Mouse (Mus musculus): ENCODE measurements at regions not wholly inside any gene's neighbourhood (a gene's known extent, or its start where the extent isn't known, plus 50 kb on each side); places are given as distances from the start of the nearest gene placed in this dataset.
"Not testable (repeated sequence)": the region's sequence is repeated elsewhere in the genome, so short reads cannot be mapped to it uniquely, and the experiment has no call there.

GRCm38 (mm10) chr12:45594689-45595088 is 520.2 kb upstream of the Stxbp6 start:
- no peak for DNase-seq (ENCODE audit: low read depth, low spot score)

GRCm38 (mm10) chr12:45590191-45590590 is 515.7 kb upstream of the Stxbp6 start:
- DNase-seq (ENCODE audit: low read depth, low spot score): no peak

GRCm38 (mm10) chr12:45585763-45586162 is 511.3 kb upstream of the Stxbp6 start:
- DNase-seq (ENCODE audit: low read depth, low spot score): no peak

- DNase-seq (ENCODE audit: low read depth, low spot score): no peak
Measured at GRCm38 (mm10) chr12:45563325-45564030, 489.0 kb upstream of the Stxbp6 start.

GRCm38 (mm10) chr12:45562637-45563220 is 488.2 kb upstream of the Stxbp6 start:
- DNase-seq (ENCODE audit: low read depth, low spot score): no peak

GRCm38 (mm10) chr12:45561889-45562288 is 487.4 kb upstream of the Stxbp6 start:
- DNase-seq (ENCODE audit: low read depth, low spot score): no peak

GRCm38 (mm10) chr12:45561362-45561761 is 486.9 kb upstream of the Stxbp6 start:
- DNase-seq (ENCODE audit: low read depth, low spot score): no peak

- not testable (repeated sequence) for DNase-seq (ENCODE audit: low read depth, low spot score)
Measured at GRCm38 (mm10) chr12:45549906-45550305, 475.4 kb upstream of the Stxbp6 start.

- DNase-seq (ENCODE audit: low read depth, low spot score): no peak
Measured at GRCm38 (mm10) chr12:45519554-45519953, 445.0 kb upstream of the Stxbp6 start.

GRCm38 (mm10) chr12:45514459-45514858 is 439.9 kb upstream of the Stxbp6 start:
- DNase-seq (ENCODE audit: low read depth, low spot score): no peak

- DNase-seq (ENCODE audit: low read depth, low spot score): no peak
Measured at GRCm38 (mm10) chr12:45507400-45507982, 433.0 kb upstream of the Stxbp6 start.

- no peak for DNase-seq (ENCODE audit: low read depth, low spot score)
Measured at GRCm38 (mm10) chr12:45499834-45500233, 425.3 kb upstream of the Stxbp6 start.

- no peak for DNase-seq (ENCODE audit: low read depth, low spot score)
Measured at GRCm38 (mm10) chr12:45498230-45498629, 423.7 kb upstream of the Stxbp6 start.

- DNase-seq (ENCODE audit: low read depth, low spot score): no peak
Measured at GRCm38 (mm10) chr12:45489029-45489428, 414.5 kb upstream of the Stxbp6 start.

- no peak for DNase-seq (ENCODE audit: low read depth, low spot score)
Measured at GRCm38 (mm10) chr12:45476881-45477280, 402.4 kb upstream of the Stxbp6 start.

GRCm38 (mm10) chr12:45468093-45468492 is 393.6 kb upstream of the Stxbp6 start:
- DNase-seq (ENCODE audit: low read depth, low spot score): no peak

- DNase-seq (ENCODE audit: low read depth, low spot score): peak; percentile 25
Measured at GRCm38 (mm10) chr12:45467058-45467457, 392.5 kb upstream of the Stxbp6 start.

GRCm38 (mm10) chr12:45466066-45466465 is 391.6 kb upstream of the Stxbp6 start:
- DNase-seq (ENCODE audit: low read depth, low spot score): no peak

GRCm38 (mm10) chr12:45464952-45465351 is 390.4 kb upstream of the Stxbp6 start:
- DNase-seq (ENCODE audit: low read depth, low spot score): no peak

GRCm38 (mm10) chr12:45458746-45459145 is 384.2 kb upstream of the Stxbp6 start:
- DNase-seq (ENCODE audit: low read depth, low spot score): not testable (repeated sequence)

GRCm38 (mm10) chr12:45443512-45444190 is 369.1 kb upstream of the Stxbp6 start:
- peak; percentile 62 for DNase-seq (ENCODE audit: low read depth, low spot score)

- DNase-seq (ENCODE audit: low read depth, low spot score): no peak
Measured at GRCm38 (mm10) chr12:45442474-45442873, 368.0 kb upstream of the Stxbp6 start.

Data from forelimb bud, embryonic 11.5 days (tissue).